Mouse (Mus musculus) bone marrow, adult 2 months (tissue): ENCODE measurements around the gene Ncf1. TPM values are rescaled to one million over a fixed set of nuclear protein-coding genes. Genes with fewer than 3 reads are reported as not detected.

ENCODE experiments used
- H3K27ac ChIP-seq: fragments of 200-500 bp; 2 replicates; pipeline ENCODE4 v1.5.1; 2012; ENCODE audit warnings: low read depth, mild to moderate bottlenecking, control low read depth, inconsistent platforms, low read length; ENCODE audit not compliant: control insufficient read depth, poor library complexity, insufficient read depth
- H3K4me1 ChIP-seq: fragments of 200-500 bp; 2 replicates; pipeline ENCODE4 v1.6.1; 2011; ENCODE audit warnings: low read length; ENCODE audit not compliant: control insufficient read depth, insufficient read depth
- H3K4me3 ChIP-seq: fragments of 200-500 bp; replicated peaks from 2 replicates; pipeline ENCODE3; 2011; ENCODE audit warnings: mild to moderate bottlenecking, low read depth, low read length, control low read depth; ENCODE audit not compliant: control insufficient read depth
- CTCF ChIP-seq: fragments of 200-500 bp; IDR thresholded peaks from 2 replicates; pipeline ENCODE4 v1.5.1; 2011; ENCODE audit warnings: low read length, control low read depth; ENCODE audit not compliant: control insufficient read depth, insufficient read depth
- POLR2A ChIP-seq: fragments of 200-500 bp; IDR thresholded peaks from 2 replicates; pipeline ENCODE4 v1.6.1; 2011; ENCODE audit warnings: low read depth, mild to moderate bottlenecking, control low read depth, low read length, borderline replicate concordance; ENCODE audit not compliant: control insufficient read depth
- WGBS: fragments of 180-500 bp; shearing (Covaris S2); methylation state at CpG from one replicate; pipeline ENCODE4 v1.1.7; 2018; 5-methylcytosine and 5-hydroxymethylcytosine counted together
- polyA plus RNA-seq: library from polyadenylated mRNA; stranded (reverse); fragments of >200 nt; gene quantifications from 2 replicates; pipeline ENCODE4 v1.2.4, GENCODE M21; 2011; ENCODE audit warnings: low replicate concordance; ENCODE audit not compliant: missing spikeins, insufficient read depth, insufficient read length

The Ncf1 gene
- polyA plus RNA-seq, 1 experiment: 222 TPM

DNA sequence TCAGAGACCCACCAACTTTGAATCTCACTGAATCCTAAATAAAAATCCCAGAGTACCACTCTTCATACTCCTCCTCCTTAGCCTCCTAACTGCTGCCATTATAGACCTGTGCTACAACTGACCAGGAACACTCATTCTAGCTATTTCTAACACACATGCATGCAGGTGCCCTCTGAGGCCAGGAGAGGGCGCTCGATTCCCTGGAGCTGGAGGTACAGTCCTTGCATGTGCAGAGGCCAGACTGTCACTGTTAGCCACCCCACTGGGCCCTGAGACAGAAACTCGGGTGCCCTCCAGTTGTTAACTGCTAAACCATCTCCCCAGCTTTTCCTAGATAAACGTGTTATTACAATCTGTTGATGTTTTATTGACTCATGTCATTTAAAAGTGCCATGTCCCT lies 56.2 kb downstream of the Ncf1 start:
- 36% methylated on average over 4 of the region's 4 CpGs for WGBS
- H3K4me3 ChIP-seq: no peak overlapping the region
- TF ChIP-seq POLR2A (no peak), CTCF (peak; percentile 80)
- H3K27ac ChIP-seq: no peak overlapping the region
- H3K4me1 ChIP-seq: no peaks in the 10 kb centered on the region; the same call in 1 of the 2 replicates

DNA sequence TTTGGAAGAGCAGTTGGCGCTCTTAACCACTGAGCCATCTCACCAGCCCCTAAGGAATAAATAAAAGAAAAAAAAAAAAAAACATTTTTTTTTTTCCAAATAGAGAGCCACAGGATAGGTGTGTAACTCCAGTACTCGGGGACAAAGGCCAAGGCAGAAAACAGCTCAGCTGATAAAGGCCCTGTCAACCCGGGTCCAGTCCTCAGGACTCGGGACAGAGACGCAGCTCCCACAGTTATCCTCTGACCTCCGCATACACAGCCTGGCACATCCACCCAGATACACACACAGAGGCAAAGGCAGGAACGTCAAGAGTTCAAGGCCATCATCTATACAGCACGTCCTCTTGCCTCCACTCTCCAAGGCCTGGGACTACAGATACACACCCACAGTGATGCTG lies 59.3 kb downstream of the Ncf1 start:
- H3K4me3 ChIP-seq: no peak overlapping the region
- no peak overlapping the region for H3K27ac ChIP-seq
- 88% methylated on average over 8 of the region's 8 CpGs for WGBS
- no peaks in the 10 kb centered on the region for H3K4me1 ChIP-seq
- TF ChIP-seq CTCF (no peak), POLR2A (no peak)

Other genes starting within 250 kb of the Ncf1 start
- gene Castor2, start 129.9 kb downstream of the Ncf1 start, polyA plus RNA-seq: 1.1 and 4.9 TPM in 2 replicates
- gene Rcc1l, start 52.9 kb downstream of the Ncf1 start, polyA plus RNA-seq: 10.4 and 12.5 TPM in 2 replicates
- gene Gtf2ird2, start 45.6 kb downstream of the Ncf1 start, polyA plus RNA-seq: 3.0 and 5.5 TPM in 2 replicates
- 20.6 and 41.4 TPM in 2 replicates for gene Gtf2i, start 85.1 kb upstream of the Ncf1 start, polyA plus RNA-seq
- 11.2 and 13.1 TPM in 2 replicates for gene Gtf2ird1, start 227.1 kb upstream of the Ncf1 start, polyA plus RNA-seq